Mouse (Mus musculus): ENCODE data around the gene Helz2.

Gene Helz2

DNA sequence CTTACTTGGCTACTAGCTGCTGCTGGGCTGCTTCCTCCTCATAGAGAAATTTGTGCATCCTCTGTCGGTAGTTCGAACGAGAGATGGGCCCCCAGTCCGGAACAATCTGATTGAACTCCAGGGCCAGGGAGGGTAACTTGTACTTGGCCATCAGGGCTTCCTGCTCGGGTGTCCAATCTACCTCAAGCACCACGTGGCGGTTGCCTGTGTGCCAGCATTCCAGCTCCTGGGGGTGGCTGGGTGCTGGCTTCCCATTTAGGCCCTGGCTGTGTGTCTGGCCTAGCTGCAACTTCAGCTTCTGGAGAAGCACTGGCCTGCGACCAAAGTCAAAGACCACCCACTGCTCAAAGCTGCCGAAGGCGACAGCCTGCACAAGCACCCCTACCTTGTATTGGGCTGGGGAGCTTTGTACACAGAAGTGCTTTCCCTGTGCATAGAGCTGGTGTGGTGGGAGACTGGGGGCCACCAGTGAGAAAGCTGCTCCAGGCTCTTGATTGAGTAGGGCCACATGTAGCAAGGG lies 3.7 kb downstream of the Helz2 start:
- DNase-seq (ENCODE audit: low spot score), result no peak

DNA sequence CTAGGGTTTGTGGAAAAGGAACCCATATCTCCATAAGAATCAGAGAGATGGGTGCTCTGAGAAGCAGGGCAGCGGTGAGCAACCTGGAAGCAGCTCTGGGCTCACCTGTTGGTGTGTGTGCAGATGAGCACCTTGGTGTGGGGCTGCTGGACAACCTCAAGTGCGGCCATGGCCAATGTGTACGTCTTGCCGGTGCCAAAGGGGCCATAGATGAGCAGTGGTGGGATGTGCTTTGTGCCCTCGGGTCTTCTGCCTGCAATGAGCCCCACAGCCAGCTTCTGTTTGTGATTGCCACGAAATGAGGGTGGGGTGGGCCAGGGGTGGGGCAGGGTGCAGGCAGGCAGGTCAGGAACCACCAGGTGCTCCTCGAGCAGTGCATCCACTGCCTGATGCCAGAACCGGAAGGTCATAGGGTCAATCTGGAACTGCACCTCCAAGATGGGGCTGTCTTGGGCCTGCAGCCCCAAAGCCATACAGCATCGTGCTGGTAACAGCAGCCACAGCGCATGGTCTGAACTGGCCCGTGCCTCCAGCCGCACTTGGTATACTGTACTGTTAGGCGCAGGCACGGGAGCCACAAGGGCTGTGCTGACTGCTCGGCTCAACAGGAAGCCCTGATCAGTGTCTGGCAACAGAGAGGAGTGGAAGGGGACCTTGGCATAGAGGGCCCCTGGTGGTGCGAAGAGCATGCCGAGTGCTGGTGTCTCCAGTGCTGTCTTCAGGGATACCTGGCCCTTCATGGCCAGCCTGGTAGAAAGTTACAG lies 4.4 kb downstream of the Helz2 start:
- DNase-seq (ENCODE audit: low spot score), result no peak

- DNase-seq (ENCODE audit: low spot score), result no peak
These were observed 5.9 kb downstream of the Helz2 start for GRCm38 (mm10) chr2:181235681-181236566.

- no peak for DNase-seq (ENCODE audit: low spot score)
These were observed 7.1 kb downstream of the Helz2 start for GRCm38 (mm10) chr2:181234680-181235079.

DNA sequence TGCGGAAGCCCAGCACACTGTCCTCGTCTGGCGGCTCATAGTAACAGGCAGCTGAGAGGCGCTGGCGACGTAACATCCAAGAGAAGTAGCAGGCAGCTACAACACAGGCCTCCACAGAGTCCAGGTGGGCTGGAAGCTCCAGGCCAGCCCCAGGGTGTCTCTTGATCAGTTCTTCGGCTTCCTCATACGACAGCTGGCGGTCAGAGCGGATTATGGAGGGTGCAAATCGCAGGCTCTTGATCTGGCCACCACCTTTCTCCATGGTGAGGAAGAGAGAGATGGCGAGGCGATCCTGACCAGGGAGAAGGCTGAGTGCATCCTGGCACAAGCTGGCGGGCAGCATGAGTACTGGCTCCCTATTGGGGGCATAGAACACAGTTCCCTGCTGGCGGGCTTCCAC lies 8.4 kb downstream of the Helz2 start:
- no peak for DNase-seq (ENCODE audit: low spot score)

GRCm38 (mm10) chr2:181231171-181231570 lies 10.7 kb downstream of the Helz2 start:
- no peak for DNase-seq (ENCODE audit: low spot score)

DNA sequence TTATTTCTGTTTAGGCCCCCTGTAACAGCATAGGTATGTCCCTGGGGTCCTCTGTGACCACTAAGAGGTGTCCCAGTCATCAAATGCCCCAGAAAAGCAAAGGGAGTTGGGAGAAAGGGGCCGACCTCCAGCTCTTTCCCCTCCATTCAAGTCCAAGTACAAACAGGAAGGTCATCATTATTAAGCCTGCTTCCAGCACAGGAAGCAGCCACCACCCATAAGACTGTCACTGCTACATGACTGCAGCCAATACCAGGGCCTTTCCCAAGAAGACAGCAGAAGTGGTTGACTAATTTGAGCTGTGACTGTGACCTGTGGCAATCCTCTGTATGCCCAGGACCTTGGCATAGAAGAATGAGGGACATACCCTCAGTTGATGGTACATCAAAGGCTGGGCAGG lies 13.5 kb downstream of the Helz2 start:
- no peak for DNase-seq (ENCODE audit: low spot score)

- no peak for DNase-seq (ENCODE audit: low spot score)
These were observed 14.7 kb downstream of the Helz2 start for GRCm38 (mm10) chr2:181227122-181227521.

GRCm38 (mm10) chr2:181224994-181225393 lies 16.8 kb downstream of the Helz2 start:
- DNase-seq (ENCODE audit: low spot score), result no peak

GRCm38 (mm10) chr2:181220361-181220760 lies 21.5 kb downstream of the Helz2 start:
- no peak for DNase-seq (ENCODE audit: low spot score)

GRCm38 (mm10) chr2:181219538-181220216 lies 22.1 kb downstream of the Helz2 start, which contains the start of gene Fndc11:
Gene Fndc11, plus strand, starts transcription at chr2:181220013.
- peak; percentile 71 for DNase-seq (ENCODE audit: low spot score)

- DNase-seq (ENCODE audit: low spot score), result no peak
These were observed 22.8 kb downstream of the Helz2 start for GRCm38 (mm10) chr2:181218881-181219485.

- DNase-seq (ENCODE audit: low spot score), result no peak
These were observed 25.8 kb downstream of the Helz2 start for GRCm38 (mm10) chr2:181216037-181216436.

- DNase-seq (ENCODE audit: low spot score), result no peak
These were observed 28.8 kb downstream of the Helz2 start, which contains the start of gene Srms for GRCm38 (mm10) chr2:181213021-181213445. Gene Srms, minus strand, starts transcription at chr2:181213185.

DNA sequence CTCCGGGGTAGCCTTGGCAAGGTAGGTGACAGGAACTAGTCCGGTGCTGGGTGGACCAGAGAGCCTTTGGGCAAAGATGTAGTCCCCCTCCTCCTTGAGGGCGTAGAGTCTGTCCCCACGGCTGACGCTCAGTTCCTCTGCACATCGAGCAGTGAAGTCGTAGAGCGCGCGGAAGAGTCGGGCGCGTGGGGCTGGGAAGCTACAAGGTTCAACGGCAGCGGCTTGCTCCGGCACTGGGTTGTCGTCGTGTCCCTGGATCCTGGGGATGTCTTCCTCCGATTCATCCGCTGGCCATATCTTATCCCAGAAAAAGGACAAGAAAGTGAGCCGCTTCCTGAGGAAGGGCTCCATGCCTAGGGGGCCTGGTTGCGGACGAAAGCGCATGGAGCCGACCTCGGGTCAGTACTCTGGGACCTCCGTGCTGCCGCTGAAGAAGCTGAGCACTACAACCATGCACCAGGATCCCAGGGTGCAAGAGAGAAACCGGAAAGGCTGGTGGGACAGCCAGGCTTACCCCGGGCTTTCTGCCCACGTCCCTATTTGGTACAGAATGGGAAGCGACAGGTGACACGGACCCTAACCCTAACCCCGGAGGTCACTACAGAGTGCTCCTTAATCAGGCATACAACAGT lies 29.3 kb downstream of the Helz2 start:
- no peak for DNase-seq (ENCODE audit: low spot score)

- no peak for DNase-seq (ENCODE audit: low spot score)
These were observed 35.7 kb downstream of the Helz2 start for GRCm38 (mm10) chr2:181206118-181206517.

- no peak for DNase-seq (ENCODE audit: low spot score)
These were observed 36.1 kb downstream of the Helz2 start for GRCm38 (mm10) chr2:181205678-181206077.

DNA sequence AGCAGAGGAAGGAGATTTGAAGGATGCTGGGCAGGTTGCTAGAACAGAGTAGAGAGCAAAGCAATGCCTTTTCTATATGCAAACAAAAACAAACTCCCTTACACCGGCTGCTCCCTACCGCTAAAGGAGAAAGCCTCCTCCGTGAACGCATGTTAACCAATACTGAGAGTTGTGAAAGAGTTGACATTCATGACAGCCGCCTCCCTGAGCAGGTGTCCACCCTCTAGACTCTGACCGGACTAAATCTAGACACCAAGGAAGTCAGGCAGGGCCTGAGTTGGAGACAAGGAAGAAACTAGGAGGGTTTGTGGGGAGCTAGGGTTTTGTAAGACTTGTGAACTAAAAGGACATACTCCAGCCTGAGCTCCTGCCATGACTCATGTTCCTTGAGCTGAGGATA lies 38.9 kb downstream of the Helz2 start:
- DNase-seq (ENCODE audit: low spot score), result no peak

DNA sequence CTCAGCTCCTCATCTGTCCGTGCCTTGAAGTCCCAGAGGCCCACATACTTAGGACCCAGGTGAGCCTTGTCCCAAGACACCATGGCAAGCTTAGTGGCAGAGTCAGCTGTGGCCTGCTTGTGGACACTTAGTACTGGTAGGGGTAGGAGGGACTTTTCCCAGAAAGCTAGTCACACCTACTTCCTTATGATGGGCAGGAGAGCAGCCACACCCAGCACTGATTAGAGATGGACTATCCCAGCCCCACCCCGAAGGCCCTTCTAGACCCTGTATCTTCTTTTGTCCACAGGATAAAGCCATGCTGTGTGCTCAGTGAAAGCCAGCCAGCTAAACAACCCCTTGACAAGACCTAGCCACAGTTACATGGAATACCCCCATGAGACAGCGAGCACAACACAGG lies 39.4 kb downstream of the Helz2 start, which contains the start of gene Ptk6:
Gene Ptk6, minus strand, starts transcription at position 368 of the 400 bp plus-strand sequence.
- no peak for DNase-seq (ENCODE audit: low spot score)

GRCm38 (mm10) chr2:181201606-181202005 lies 40.2 kb downstream of the Helz2 start:
- no peak for DNase-seq (ENCODE audit: low spot score)

- no peak for DNase-seq (ENCODE audit: low spot score)
These were observed 45.1 kb downstream of the Helz2 start for GRCm38 (mm10) chr2:181196628-181197300.

All from ovary, postnatal 14 days (tissue).